19 mouse cellular contexts compared by ENCODE assay signal in genomic region chr7:75549856-75550255, GRCm38 (mm10).
A peak's percentile ranks its signal among the peaks of the same experiment; 100 is the strongest.
DNase-seq lines count a peak whose midpoint lies in the region; ATAC-seq and TF ChIP-seq lines count a peak whose summit lies in the region.
"Had no signal": no experiment of that assay in that cellular context is flagged by ENCODE, and none has a peak within 500 bp of the region (broad histone marks: within the 10 kb centered on the region; RNA-seq: fewer than 3 reads in every experiment).

No protein-coding gene starts in this region.

- H3K4me3 ChIP-seq in gastrocnemius, adult 2 months, result peak overlapping the region; percentile 47; the same call in 1 of the 2 replicates
- no peak overlapping the region for H3K4me3 ChIP-seq in intestine, embryonic 15.5 days (replicated peaks)
- H3K4me3 ChIP-seq in intestine, embryonic 16.5 days (ENCODE audit: low read length), result no peak overlapping the region
- no peak overlapping the region for H3K4me3 ChIP-seq in myocyte
- H3K4me3 ChIP-seq in forebrain, embryonic 11.5 days (ENCODE audit: low read depth, low read length), result no peak overlapping the region
- H3K4me3 ChIP-seq: erythroblast, embryonic 14.5 days; hindbrain, embryonic 13.5 days; midbrain, embryonic 12.5 days had no signal

- no peak for DNase-seq in gastrocnemius, adult 2 months
- DNase-seq in gastrocnemius, postnatal 25 days, result no peak
- DNase-seq in NIH3T3 (ENCODE audit: low read depth), result peak; percentile 86
- DNase-seq in forebrain, embryonic 11.5 days (ENCODE audit: low spot score), result no peak
- DNase-seq in thymus, postnatal 0 days (ENCODE audit: low spot score), result no peak
- DNase-seq: cerebellum, adult 2 months; gastrocnemius, postnatal 36 days; kidney, adult 18-20 months; kidney, postnatal 36 days; left cerebral cortex, postnatal 4 days; thymus, postnatal 4 days had no signal

- ATAC-seq in intestine, embryonic 15.5 days, result no peak
- no peak for ATAC-seq in intestine, embryonic 16.5 days
- no peak for ATAC-seq in forebrain, embryonic 11.5 days (replicated peaks; ENCODE audit: low FRiP score)

- no peak for TF ChIP-seq POLR2A in myocyte (IDR thresholded peaks at IDR 0.05; ENCODE audit: insufficient read length, low read depth)

- peak overlapping the region; percentile 78 for H3K27ac ChIP-seq in gastrocnemius, adult 2 months
- 0 out of 2 replicates have a peak overlapping the region, but pooled peaks have one; percentile 27 for H3K27ac ChIP-seq in intestine, embryonic 15.5 days
- no peak overlapping the region for H3K27ac ChIP-seq in intestine, embryonic 16.5 days (ENCODE audit: low read length)
- no peak overlapping the region for H3K27ac ChIP-seq in forebrain, embryonic 11.5 days (ENCODE audit: low read depth, low read length)
- H3K27ac ChIP-seq: hindbrain, embryonic 13.5 days; liver, embryonic 14.5 days; macrophage; midbrain, embryonic 12.5 days had no signal

- 64% methylated on average over 3 of the region's 3 CpGs for WGBS in intestine, embryonic 15.5 days
- 61% methylated on average over 3 of the region's 3 CpGs for WGBS in intestine, embryonic 16.5 days
- WGBS in forebrain, embryonic 11.5 days, result 92% methylated on average over 3 of the region's 3 CpGs

- TF ChIP-seq CTCF in gastrocnemius, adult 2 months (IDR thresholded peaks at IDR 0.05), result no peak

- no peak overlapping the region for H3K4me2 ChIP-seq in intestine, embryonic 15.5 days (replicated peaks)
- H3K4me2 ChIP-seq in intestine, embryonic 16.5 days (ENCODE audit: low read depth, low read length), result no peak overlapping the region
- H3K4me2 ChIP-seq in myocyte (ENCODE audit: low read depth), result peak overlapping the region; percentile 62
- no peak overlapping the region for H3K4me2 ChIP-seq in forebrain, embryonic 11.5 days (ENCODE audit: low read depth, low read length, severe bottlenecking)
- H3K4me2 ChIP-seq: hindbrain, embryonic 13.5 days; midbrain, embryonic 12.5 days had no signal

- no peaks in the 10 kb centered on the region for H3K4me1 ChIP-seq in intestine, embryonic 15.5 days (replicated peaks)
- peaks cover 12% of the 10 kb centered on the region for H3K4me1 ChIP-seq in intestine, embryonic 16.5 days (ENCODE audit: control insufficient read depth, insufficient read depth, low read length)
- no peaks in the 10 kb centered on the region for H3K4me1 ChIP-seq in forebrain, embryonic 11.5 days (replicated peaks; ENCODE audit: control insufficient read depth, insufficient read depth, low read length)
- H3K4me1 ChIP-seq: hindbrain, embryonic 13.5 days; midbrain, embryonic 12.5 days had no signal

- H3K9me3 ChIP-seq in intestine, embryonic 15.5 days, result no peaks in the 10 kb centered on the region
- no peaks in the 10 kb centered on the region for H3K9me3 ChIP-seq in intestine, embryonic 16.5 days (ENCODE audit: control insufficient read depth, low read length)
- no peaks in the 10 kb centered on the region for H3K9me3 ChIP-seq in forebrain, embryonic 11.5 days (ENCODE audit: control insufficient read depth, low read length)
- H3K9me3 ChIP-seq: hindbrain, embryonic 13.5 days; midbrain, embryonic 12.5 days had no signal

- peaks cover 51% of the 10 kb centered on the region for H3K79me2 ChIP-seq in myocyte (ENCODE audit: control insufficient read depth, insufficient read depth)

- H3K36me3 ChIP-seq in intestine, embryonic 15.5 days, result no peaks in the 10 kb centered on the region
- no peaks in the 10 kb centered on the region for H3K36me3 ChIP-seq in intestine, embryonic 16.5 days (ENCODE audit: control insufficient read depth, insufficient read depth, low read length)
- H3K36me3 ChIP-seq in myocyte (ENCODE audit: control insufficient read depth, insufficient read depth), result no peaks in the 10 kb centered on the region
- H3K36me3 ChIP-seq in forebrain, embryonic 11.5 days (ENCODE audit: control insufficient read depth, insufficient read depth, low read length), result no peaks in the 10 kb centered on the region
- H3K36me3 ChIP-seq: hindbrain, embryonic 13.5 days; midbrain, embryonic 12.5 days had no signal

- H3K9ac ChIP-seq in intestine, embryonic 15.5 days, result no peak overlapping the region
- no peak overlapping the region for H3K9ac ChIP-seq in intestine, embryonic 16.5 days (ENCODE audit: low read depth, low read length)
- H3K9ac ChIP-seq in forebrain, embryonic 11.5 days (ENCODE audit: low read length), result no peak overlapping the region
- H3K9ac ChIP-seq: hindbrain, embryonic 13.5 days; liver, embryonic 14.5 days; midbrain, embryonic 12.5 days had no signal

- no peak overlapping the region for H3ac ChIP-seq in myocyte (ENCODE audit: control insufficient read depth, insufficient read length)

- intact Hi-C loops in gastrocnemius, adult 2 months (cut with DNase I), result loop anchor here (5.0 kb wide), 1 partner anchor 93 kb away; the partner anchor contains the start of gene Akap13

- no peaks in the 10 kb centered on the region for H3K27me3 ChIP-seq in intestine, embryonic 15.5 days (replicated peaks)
- no peaks in the 10 kb centered on the region for H3K27me3 ChIP-seq in intestine, embryonic 16.5 days (replicated peaks; ENCODE audit: control insufficient read depth, insufficient read depth, low read length)
- no peaks in the 10 kb centered on the region for H3K27me3 ChIP-seq in myocyte (ENCODE audit: control insufficient read depth, insufficient read depth, insufficient read length)
- H3K27me3 ChIP-seq in forebrain, embryonic 11.5 days (ENCODE audit: control insufficient read depth, insufficient read depth, low read length), result no peaks in the 10 kb centered on the region
- H3K27me3 ChIP-seq: hindbrain, embryonic 13.5 days; midbrain, embryonic 12.5 days had no signal

TF ChIP-seq in myocyte, 11 proteins besides CTCF, POLR2A, EP300 and RAD21:
- TF ChIP-seq SRF (IDR thresholded peaks at IDR 0.05; ENCODE audit: control insufficient read depth, insufficient read length, low read depth), result no peak
- TF ChIP-seq REST (IDR thresholded peaks at IDR 0.05; ENCODE audit: insufficient read depth, insufficient read length), result no peak
- TF ChIP-seq USF1 (IDR thresholded peaks at IDR 0.05; ENCODE audit: low read depth), result no peak
- TF ChIP-seq CEBPB (IDR thresholded peaks at IDR 0.05; ENCODE audit: insufficient read depth, poor library complexity, severe bottlenecking), result no peak
- TF ChIP-seq POLR2AphosphoS2 (IDR thresholded peaks at IDR 0.05; ENCODE audit: insufficient read length, low read depth), result no peak
- no peak for TF ChIP-seq MYOD1 (IDR thresholded peaks at IDR 0.05; ENCODE audit: control insufficient read depth in 1 of 3, insufficient read length in 2 of 3, low read depth in 2 of 3)
- TF ChIP-seq MYOG (IDR thresholded peaks at IDR 0.05; ENCODE audit: control insufficient read depth in 1 of 3, insufficient read depth in 1 of 3, insufficient read length in 2 of 3, low read depth in 2 of 3), result no peak
- no peak for TF ChIP-seq TCF3 (IDR thresholded peaks at IDR 0.05; ENCODE audit: insufficient read length, low read depth)
- no peak for TF ChIP-seq E2F4 (IDR thresholded peaks at IDR 0.05; ENCODE audit: insufficient read depth)
- TF ChIP-seq MAX (IDR thresholded peaks at IDR 0.05; ENCODE audit: low read depth), result no peak
- TF ChIP-seq TCF12 (IDR thresholded peaks at IDR 0.05; ENCODE audit: insufficient read depth, poor library complexity, severe bottlenecking), result no peak

Comparison
In these comparisons a context has a peak if more than half of its experiments do, and no peak if none do; other contexts are left out.
1. H3K27ac ChIP-seq: peak in gastrocnemius, adult 2 months (single experiment) and intestine, embryonic 15.5 days (single experiment); none in intestine, embryonic 16.5 days (single experiment) and forebrain, embryonic 11.5 days (single experiment).